Mouse (Mus musculus) adrenal gland, adult (tissue): Measurements from ENCODE around the gene Khdrbs1.

Experiments
- DNase-seq, 2 experiments: peaks; one replicate each; pipeline ENCODE4 v3.0.0; 2022 to 2023; ENCODE audit warnings: low spot score in 1 of 2; ENCODE audit not compliant: inconsistent age in 2 of 2

The Khdrbs1 gene

GRCm38 (mm10) chr4:129683901-129684493 is 58.1 kb downstream of the Khdrbs1 start:
- DNase-seq: no peak

- DNase-seq: no peak
These were observed 60.3 kb downstream of the Khdrbs1 start for GRCm38 (mm10) chr4:129681837-129682236.

DNA sequence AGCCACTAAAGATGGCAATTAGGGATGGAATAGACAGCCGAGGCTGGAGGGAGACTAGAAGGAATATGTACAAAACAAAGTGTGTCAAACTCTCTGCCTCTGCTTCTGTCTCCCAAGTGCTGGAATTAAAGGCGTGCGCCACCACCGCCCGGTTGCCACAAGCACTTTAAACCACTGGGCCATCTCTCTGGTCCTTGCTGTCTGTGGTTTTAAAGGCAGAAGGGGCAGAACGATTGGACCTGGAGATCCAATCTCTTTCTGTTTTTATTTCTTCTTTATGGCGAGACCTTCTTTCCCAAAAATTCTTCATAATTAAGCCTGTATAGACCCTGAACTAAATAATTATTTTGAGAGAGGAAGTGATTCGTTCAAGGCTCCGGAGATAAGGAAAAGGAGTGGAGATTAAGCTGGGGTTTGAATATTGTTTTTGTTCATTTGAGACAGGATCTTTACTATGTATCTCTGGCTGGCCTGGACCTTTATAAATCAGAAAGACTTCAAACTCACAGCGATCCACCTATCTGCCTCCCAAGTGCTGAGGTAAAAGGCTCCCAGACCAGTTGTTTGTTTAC is 69.1 kb downstream of the Khdrbs1 start:
- DNase-seq: no peak

GRCm38 (mm10) chr4:129672083-129672877 is 69.8 kb downstream of the Khdrbs1 start, which contains the start of gene Kpna6:
TSS of gene Kpna6 (minus strand) at chr4:129672767.
- DNase-seq: peak; percentile 92 to 98

GRCm38 (mm10) chr4:129671491-129672082 is 70.5 kb downstream of the Khdrbs1 start:
- peak; percentile 53 to 87 for DNase-seq

DNA sequence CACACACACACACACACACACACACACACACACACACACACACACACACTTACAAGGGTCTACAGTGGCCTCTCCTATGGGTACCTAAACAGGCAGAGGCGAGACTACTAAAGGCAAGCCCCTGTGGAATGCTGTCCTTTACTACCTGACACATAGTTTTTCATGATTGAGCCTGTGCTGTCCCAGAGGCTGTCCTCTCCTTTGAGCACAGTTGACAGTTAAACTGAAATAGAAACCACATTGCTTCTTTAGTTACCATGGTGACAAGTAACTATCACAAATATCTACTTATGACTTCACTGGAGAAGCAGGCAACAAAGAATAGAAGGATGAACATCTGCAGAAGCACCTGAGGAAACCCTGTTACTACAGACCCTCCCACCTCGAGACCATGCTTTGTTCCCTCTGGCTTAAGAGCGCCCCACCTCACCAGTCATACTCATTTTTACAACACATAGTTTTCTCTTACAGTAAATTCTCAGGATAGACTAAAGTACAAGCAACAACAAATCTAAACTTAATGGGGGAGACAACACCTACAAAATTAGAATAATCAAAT is 79.8 kb downstream of the Khdrbs1 start:
- DNase-seq: no peak

- no peak for DNase-seq
These were observed 80.5 kb downstream of the Khdrbs1 start for GRCm38 (mm10) chr4:129661584-129661983.

DNA sequence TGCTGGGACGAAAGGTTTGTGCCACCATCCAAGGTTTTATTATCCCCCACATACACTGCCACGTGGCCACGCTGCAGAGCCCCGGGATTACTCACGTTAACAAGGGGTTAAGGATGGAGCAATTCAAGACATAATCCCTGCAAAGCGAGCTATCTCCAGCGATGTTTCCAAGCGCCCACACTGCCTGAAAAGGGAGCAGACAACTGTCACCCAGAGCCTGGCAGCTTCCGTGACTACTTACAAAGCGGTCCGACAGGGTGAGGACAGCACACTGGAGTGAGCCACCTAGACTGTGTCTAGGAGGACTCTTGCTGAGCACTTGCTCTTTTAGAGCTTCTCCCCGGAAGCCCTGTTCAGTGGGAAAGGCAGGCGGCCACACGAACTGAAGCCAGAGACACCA is 87.3 kb downstream of the Khdrbs1 start:
- no peak for DNase-seq
